Mouse (Mus musculus): Measurements from ENCODE around the gene Fry. TPM values are rescaled to one million over a fixed set of nuclear protein-coding genes. Genes with fewer than 3 reads are reported as not detected.

Gene Fry
- polyA plus RNA-seq (2016; fragmentation: Nextera tagmentation; extraction: Ambion mirVana): 14.7 and 20.3 TPM in 2 replicates

GRCm38 (mm10) chr5:150118455-150119241 lies at the start of gene Fry:
Gene Fry, plus strand, starts transcription at chr5:150118645.
- peak within 1 kb of the TSS; percentile 83 for H3K27ac ChIP-seq

GRCm38 (mm10) chr5:150070086-150070485 lies 48.4 kb upstream of the Fry start:
- no peak overlapping the region for H3K27ac ChIP-seq
- 19% methylated on average over 10 of the region's 10 CpGs for WGBS
- no peaks in the 10 kb centered on the region for H3K4me1 ChIP-seq
- no peaks in the 10 kb centered on the region; the same call in 1 of the 2 replicates for H3K27me3 ChIP-seq (ENCODE audit: insufficient read depth, poor library complexity, severe bottlenecking)
- H3K36me3 ChIP-seq: no peaks in the 10 kb centered on the region
- no peak overlapping the region for H3K4me3 ChIP-seq
- DNase-seq (ENCODE audit: low spot score): no peak
- H3K9me3 ChIP-seq: no peaks in the 10 kb centered on the region

More at GRCm38 (mm10) chr5:150118455-150119241, at the start of gene Fry:
- Histone ChIP-seq H3K27me3 (ENCODE audit: insufficient read depth, poor library complexity, severe bottlenecking) (no peaks in the 10 kb centered on the region; the same call in 1 of the 2 replicates), H3K9me3 (0 out of 2 replicates have a peak, but pooled peaks cover 5% of the 10 kb centered on the region), H3K4me1 (peaks cover 22% of the 10 kb centered on the region), H3K4me3 (peak within 1 kb of the TSS; percentile 85), H3K36me3 (no peaks in the 10 kb centered on the region)
- WGBS: under 1% methylated on average over 67 of the region's 68 CpGs
- peak; percentile 89 for DNase-seq (ENCODE audit: low spot score)

DNA sequence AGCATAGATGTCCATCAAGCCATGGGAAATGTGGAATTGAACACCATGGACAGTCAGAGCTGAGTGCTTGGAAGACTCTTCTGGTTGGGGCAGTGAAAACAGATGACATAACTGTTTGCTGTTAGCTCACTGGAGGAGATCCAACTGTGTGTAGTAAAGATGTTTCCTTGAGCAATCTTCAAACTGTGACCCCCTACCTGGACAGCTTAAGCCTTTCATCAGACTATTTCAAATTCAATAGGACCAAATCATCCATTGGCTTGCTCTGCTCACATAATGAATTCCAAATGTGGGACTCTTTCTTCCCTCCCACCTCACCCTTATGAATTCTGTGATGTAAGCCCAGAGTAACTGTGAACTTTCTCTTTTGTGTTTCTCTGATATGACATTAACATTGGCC lies 46.7 kb upstream of the Fry start:
- Histone ChIP-seq H3K27ac (no peak overlapping the region), H3K4me3 (no peak overlapping the region)
- no peak for DNase-seq (ENCODE audit: low spot score)

DNA sequence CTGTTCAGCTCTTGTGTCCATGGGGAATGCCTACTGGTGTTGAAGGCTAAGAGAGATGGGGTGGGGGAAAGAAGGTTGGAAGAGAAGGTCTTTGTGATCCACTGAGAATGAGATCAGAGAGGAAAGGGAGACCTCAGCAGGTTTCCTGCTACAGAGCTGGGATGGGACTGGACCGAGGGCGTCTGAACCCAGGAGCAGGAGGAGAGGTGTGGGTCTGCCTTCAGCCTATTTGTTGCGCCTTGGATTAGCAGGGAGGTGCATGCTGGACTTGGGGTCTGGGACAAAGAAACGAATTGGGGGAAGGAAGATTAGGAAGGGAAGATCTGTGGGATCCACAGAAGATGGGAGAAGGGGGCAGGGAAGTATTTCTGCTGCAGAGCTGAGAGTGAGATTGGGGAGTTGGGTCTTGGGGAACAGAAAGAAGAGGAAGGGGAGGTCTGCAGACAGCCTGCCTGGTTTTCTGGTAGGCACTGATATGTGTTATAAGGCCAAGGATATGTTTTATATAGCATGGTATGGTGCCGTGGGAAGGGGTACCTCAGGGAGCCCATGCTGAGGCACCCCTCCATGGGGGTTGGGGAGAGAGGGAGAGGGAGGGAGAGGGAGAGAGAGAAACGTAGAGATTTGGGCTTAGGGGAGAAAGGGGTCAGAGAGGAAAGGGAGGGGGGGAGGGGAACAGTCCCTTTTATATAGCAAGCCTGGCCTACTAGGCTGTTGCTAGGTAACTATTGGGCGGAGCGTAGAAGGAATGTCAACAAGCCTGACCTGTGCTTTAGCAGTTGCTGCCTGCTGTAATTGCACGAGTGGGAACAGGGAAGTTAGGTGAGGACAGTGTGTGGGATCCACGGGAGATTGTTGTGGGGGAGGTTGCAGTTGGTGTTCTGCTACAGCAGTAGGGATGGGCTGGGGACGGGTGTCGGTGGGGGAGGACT lies 38.3 kb upstream of the Fry start:
- peaks cover 13% of the 10 kb centered on the region for H3K4me1 ChIP-seq
- 22% methylated on average over 12 of the region's 12 CpGs for WGBS
- no peaks in the 10 kb centered on the region for H3K36me3 ChIP-seq
- peak overlapping the region; percentile 56 for H3K27ac ChIP-seq
- peak overlapping the region; percentile 42 for H3K4me3 ChIP-seq
- no peaks in the 10 kb centered on the region for H3K9me3 ChIP-seq
- no peak for DNase-seq (ENCODE audit: low spot score)
- no peaks in the 10 kb centered on the region for H3K27me3 ChIP-seq (ENCODE audit: insufficient read depth, poor library complexity, severe bottlenecking)

More for the DNA sequence above, 46.7 kb upstream of the Fry start:
- H3K36me3 ChIP-seq: no peaks in the 10 kb centered on the region
- no peaks in the 10 kb centered on the region; the same call in 1 of the 2 replicates for H3K27me3 ChIP-seq (ENCODE audit: insufficient read depth, poor library complexity, severe bottlenecking)
- no peaks in the 10 kb centered on the region for H3K4me1 ChIP-seq
- H3K9me3 ChIP-seq: no peaks in the 10 kb centered on the region

GRCm38 (mm10) chr5:150082696-150083095 lies 35.7 kb upstream of the Fry start:
- Histone ChIP-seq H3K4me3 (no peak overlapping the region), H3K4me1 (peaks cover 13% of the 10 kb centered on the region), H3K27ac (no peak overlapping the region), H3K9me3 (no peaks in the 10 kb centered on the region), H3K36me3 (no peaks in the 10 kb centered on the region), H3K27me3 (ENCODE audit: insufficient read depth, poor library complexity, severe bottlenecking) (no peaks in the 10 kb centered on the region)
- WGBS: 78% methylated on average over 14 of the region's 14 CpGs
- DNase-seq (ENCODE audit: low spot score): no peak

DNA sequence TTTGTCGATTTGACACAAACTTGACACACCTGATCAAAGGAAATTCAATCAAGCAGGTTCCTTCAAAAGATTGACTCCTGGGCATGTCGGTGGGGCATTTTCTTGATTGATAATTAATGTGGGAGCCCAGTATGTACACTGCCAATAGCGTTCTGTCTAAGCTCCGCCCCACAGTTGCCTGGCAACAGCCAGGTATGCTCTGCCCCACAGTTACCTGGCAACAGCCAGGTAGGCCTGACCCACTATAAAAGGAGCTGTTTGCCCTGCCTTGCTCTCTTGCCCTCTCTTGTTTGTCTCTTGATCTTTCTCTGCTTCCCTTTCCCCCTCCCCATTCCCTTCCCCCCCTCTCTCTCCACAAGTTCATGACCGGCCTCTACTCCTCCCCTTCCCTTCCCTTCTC lies 35.3 kb upstream of the Fry start:
- Histone ChIP-seq H3K27ac (no peak overlapping the region), H3K4me3 (no peak overlapping the region), H3K4me1 (peaks cover 13% of the 10 kb centered on the region), H3K36me3 (no peaks in the 10 kb centered on the region), H3K9me3 (no peaks in the 10 kb centered on the region), H3K27me3 (ENCODE audit: insufficient read depth, poor library complexity, severe bottlenecking) (no peaks in the 10 kb centered on the region)
- DNase-seq (ENCODE audit: low spot score): no peak
- WGBS: 62% methylated on average over 5 of the region's 5 CpGs

DNA sequence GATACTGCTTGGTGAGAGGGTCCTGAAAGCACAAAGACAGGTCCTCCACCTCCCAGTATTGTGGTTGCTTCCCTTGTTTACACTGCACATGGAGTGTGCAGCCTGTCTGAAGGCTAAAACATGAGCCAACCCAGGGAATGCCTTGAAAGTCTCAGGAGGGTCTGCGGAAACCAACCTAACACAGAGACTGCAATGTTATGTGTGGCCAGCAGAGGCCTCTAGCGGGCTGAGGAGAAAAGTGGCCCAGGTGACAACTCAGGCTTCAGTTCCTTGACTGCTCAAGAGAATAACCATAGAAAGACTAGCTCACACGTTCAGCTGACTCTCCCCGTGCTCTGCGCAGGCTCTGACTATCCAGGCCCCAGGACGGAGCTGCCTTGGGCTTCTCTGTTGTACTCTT lies 20.8 kb upstream of the Fry start:
- Histone ChIP-seq H3K36me3 (no peaks in the 10 kb centered on the region), H3K4me3 (no peak overlapping the region), H3K27me3 (ENCODE audit: insufficient read depth, poor library complexity, severe bottlenecking) (0 out of 2 replicates have a peak, but pooled peaks cover 3% of the 10 kb centered on the region), H3K4me1 (no peaks in the 10 kb centered on the region), H3K9me3 (no peaks in the 10 kb centered on the region), H3K27ac (no peak overlapping the region)
- peak; percentile 81 for DNase-seq (ENCODE audit: low spot score)
- WGBS: 10% methylated on average over 6 of the region's 6 CpGs

DNA sequence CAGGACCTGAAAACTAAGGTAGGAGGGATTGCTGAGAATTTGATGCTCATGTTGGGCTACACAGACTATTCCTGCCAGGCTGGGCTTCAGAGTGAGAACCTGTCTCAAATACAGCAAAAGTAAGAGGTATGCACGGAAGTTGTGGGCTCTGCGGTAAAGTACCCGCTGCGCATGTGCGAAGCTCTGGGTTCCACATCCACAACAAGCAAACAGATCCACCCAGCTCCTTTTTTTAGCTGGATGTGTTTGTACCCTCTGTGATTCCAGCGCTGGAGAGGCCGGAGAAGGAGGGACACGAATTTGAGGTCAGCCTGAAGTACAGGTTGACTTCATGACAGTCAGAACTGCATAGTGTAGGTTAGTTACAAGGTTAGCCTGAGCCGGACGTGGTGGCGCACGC lies 19.7 kb upstream of the Fry start:
- Histone ChIP-seq H3K9me3 (no peaks in the 10 kb centered on the region), H3K4me3 (no peak overlapping the region), H3K36me3 (no peaks in the 10 kb centered on the region), H3K4me1 (no peaks in the 10 kb centered on the region), H3K27ac (no peak overlapping the region), H3K27me3 (ENCODE audit: insufficient read depth, poor library complexity, severe bottlenecking) (0 out of 2 replicates have a peak, but pooled peaks cover 3% of the 10 kb centered on the region)
- no peak for DNase-seq (ENCODE audit: low spot score)
- 87% methylated on average over 12 of the region's 12 CpGs for WGBS

- 80% methylated on average over 11 of the region's 11 CpGs for WGBS
- Histone ChIP-seq H3K27ac (no peak overlapping the region), H3K4me3 (no peak overlapping the region), H3K36me3 (no peaks in the 10 kb centered on the region), H3K27me3 (ENCODE audit: insufficient read depth, poor library complexity, severe bottlenecking) (0 out of 2 replicates have a peak, but pooled peaks cover 3% of the 10 kb centered on the region), H3K9me3 (no peaks in the 10 kb centered on the region), H3K4me1 (no peaks in the 10 kb centered on the region)
- DNase-seq (ENCODE audit: low spot score): no peak
Observed at GRCm38 (mm10) chr5:150101789-150102188, 16.7 kb upstream of the Fry start.

DNA sequence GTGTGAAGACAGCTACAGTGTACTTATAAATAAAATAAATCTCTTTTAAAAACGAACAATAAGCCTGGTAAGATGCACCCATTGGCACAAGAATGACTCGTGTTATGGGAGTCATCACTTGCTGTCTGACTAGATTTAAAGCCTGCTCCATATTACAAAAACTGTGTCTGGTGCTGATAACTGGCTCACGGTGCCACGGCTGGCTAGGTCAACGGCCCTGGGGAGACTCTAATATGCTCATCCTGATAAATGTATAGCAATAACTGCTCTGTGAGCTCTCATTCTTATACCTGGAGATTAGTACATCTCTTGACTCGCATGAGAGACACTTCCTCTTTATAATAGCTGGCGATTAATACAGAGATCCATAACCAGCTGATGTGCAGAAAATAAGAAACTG lies 12.1 kb upstream of the Fry start:
- no peak overlapping the region for H3K27ac ChIP-seq
- H3K27me3 ChIP-seq (ENCODE audit: insufficient read depth, poor library complexity, severe bottlenecking): no peaks in the 10 kb centered on the region
- no peak for DNase-seq (ENCODE audit: low spot score)
- H3K4me3 ChIP-seq: no peak overlapping the region
- H3K36me3 ChIP-seq: no peaks in the 10 kb centered on the region
- H3K4me1 ChIP-seq: no peaks in the 10 kb centered on the region
- no peaks in the 10 kb centered on the region for H3K9me3 ChIP-seq
- 83% methylated on average over 7 of the region's 7 CpGs for WGBS

- WGBS: 45% methylated on average over 8 of the region's 8 CpGs
- Histone ChIP-seq H3K4me3 (no peak overlapping the region), H3K36me3 (no peaks in the 10 kb centered on the region), H3K4me1 (peaks cover 11% of the 10 kb centered on the region), H3K9me3 (no peaks in the 10 kb centered on the region), H3K27me3 (ENCODE audit: insufficient read depth, poor library complexity, severe bottlenecking) (no peaks in the 10 kb centered on the region), H3K27ac (no peak overlapping the region)
- DNase-seq (ENCODE audit: low spot score): no peak
Observed at GRCm38 (mm10) chr5:150111236-150111635, 7.2 kb upstream of the Fry start.

- Histone ChIP-seq H3K27ac (no peak overlapping the region), H3K27me3 (ENCODE audit: insufficient read depth, poor library complexity, severe bottlenecking) (no peaks in the 10 kb centered on the region), H3K36me3 (no peaks in the 10 kb centered on the region), H3K4me3 (no peak overlapping the region), H3K4me1 (peaks cover 19% of the 10 kb centered on the region), H3K9me3 (0 out of 2 replicates have a peak, but pooled peaks cover 5% of the 10 kb centered on the region)
- WGBS: 72% methylated on average over 7 of the region's 7 CpGs
- no peak for DNase-seq (ENCODE audit: low spot score)
Observed at GRCm38 (mm10) chr5:150114007-150114406, 4.4 kb upstream of the Fry start.

DNA sequence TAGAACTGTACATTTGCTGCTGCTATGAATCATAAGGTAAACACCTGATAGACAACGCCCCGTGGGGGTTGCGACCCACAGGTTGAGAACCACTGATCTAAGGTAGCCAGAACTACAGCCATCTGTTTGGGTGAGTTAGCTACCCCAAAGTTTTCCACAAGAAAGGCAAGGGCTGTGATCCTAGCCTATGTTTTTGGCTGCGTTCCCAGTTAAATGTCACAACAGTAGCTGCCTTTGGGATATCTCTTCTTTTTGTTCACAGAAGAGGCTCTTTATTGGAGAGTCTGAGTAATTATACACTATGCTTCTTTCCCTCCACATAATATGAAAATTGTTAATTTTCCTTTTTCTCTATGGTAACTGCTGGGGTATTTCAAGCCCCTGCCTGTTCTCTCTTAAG lies 3.7 kb upstream of the Fry start:
- DNase-seq (ENCODE audit: low spot score): no peak
- no peaks in the 10 kb centered on the region for H3K36me3 ChIP-seq
- H3K27me3 ChIP-seq (ENCODE audit: insufficient read depth, poor library complexity, severe bottlenecking): no peaks in the 10 kb centered on the region; the same call in 1 of the 2 replicates
- 89% methylated on average over 4 of the region's 4 CpGs for WGBS
- H3K27ac ChIP-seq: 0 out of 2 replicates have a peak overlapping the region, but pooled peaks have one; percentile 59
- peaks cover 22% of the 10 kb centered on the region for H3K4me1 ChIP-seq
- no peak overlapping the region for H3K4me3 ChIP-seq
- 0 out of 2 replicates have a peak, but pooled peaks cover 5% of the 10 kb centered on the region for H3K9me3 ChIP-seq

Measured in heart, embryonic 10.5 days (tissue).